Mouse (Mus musculus): Measurements from ENCODE around the gene Hipk2. TPM values are rescaled to one million over a fixed set of nuclear protein-coding genes. Genes with fewer than 3 reads are reported as not detected.

The Hipk2 gene
- polyA plus RNA-seq, 1 experiment from 2014 or later: 25.6 TPM

GRCm38 (mm10) chr6:38755188-38755587 is 120.8 kb downstream of the Hipk2 start:
- Histone ChIP-seq H3K4me3 (replicated peaks) (no peak overlapping the region), H3K4me1 (no peaks in the 10 kb centered on the region), H3K27me3 (replicated peaks) (no peaks in the 10 kb centered on the region), H3K9me3 (no peaks in the 10 kb centered on the region), H3K36me3 (no peaks in the 10 kb centered on the region), H3K4me2 (no peak overlapping the region), H3K27ac (no peak overlapping the region), H3K9ac (no peak overlapping the region)
- ATAC-seq (ENCODE audit: insufficient read depth, low FRiP score, low read depth): no peak
- WGBS: 83% methylated on average over 2 of the region's 2 CpGs

DNA sequence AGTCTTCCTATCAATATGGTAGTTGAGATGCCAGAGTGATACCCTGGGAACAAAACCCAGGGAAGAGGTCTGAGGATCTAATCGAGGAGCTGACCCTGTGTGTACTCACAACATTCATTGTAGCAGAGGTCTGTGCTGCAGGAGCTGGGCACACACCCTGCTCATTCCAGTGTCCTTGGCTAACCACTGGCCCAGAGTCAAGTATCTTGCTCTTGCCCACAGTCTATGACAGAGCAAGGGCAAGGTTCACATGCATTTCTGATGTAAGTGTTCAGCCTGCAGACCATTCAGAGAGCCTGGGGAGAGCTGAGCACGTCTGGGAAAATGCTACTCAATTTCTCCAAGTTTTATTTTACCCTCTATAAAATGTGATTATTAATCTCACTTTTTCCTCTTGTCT is 122.2 kb downstream of the Hipk2 start:
- no peaks in the 10 kb centered on the region for H3K27me3 ChIP-seq (replicated peaks)
- H3K4me2 ChIP-seq: no peak overlapping the region
- H3K27ac ChIP-seq: no peak overlapping the region
- no peak overlapping the region for H3K4me3 ChIP-seq (replicated peaks)
- WGBS: 68% methylated on average over 2 of the region's 2 CpGs
- no peak for ATAC-seq (ENCODE audit: insufficient read depth, low FRiP score, low read depth)
- no peaks in the 10 kb centered on the region for H3K9me3 ChIP-seq
- H3K4me1 ChIP-seq: no peaks in the 10 kb centered on the region
- no peak overlapping the region for H3K9ac ChIP-seq
- H3K36me3 ChIP-seq: no peaks in the 10 kb centered on the region

- ATAC-seq (ENCODE audit: insufficient read depth, low FRiP score, low read depth): no peak
- Histone ChIP-seq H3K9me3 (no peaks in the 10 kb centered on the region), H3K4me2 (no peak overlapping the region), H3K27me3 (replicated peaks) (no peaks in the 10 kb centered on the region), H3K36me3 (no peaks in the 10 kb centered on the region), H3K4me3 (replicated peaks) (no peak overlapping the region), H3K9ac (no peak overlapping the region), H3K4me1 (no peaks in the 10 kb centered on the region), H3K27ac (no peak overlapping the region)
- WGBS: 71% methylated on average over 2 of the region's 2 CpGs
Measured at GRCm38 (mm10) chr6:38753025-38753424, 122.9 kb downstream of the Hipk2 start.

GRCm38 (mm10) chr6:38752495-38752894 is 123.5 kb downstream of the Hipk2 start:
- Histone ChIP-seq H3K36me3 (no peaks in the 10 kb centered on the region), H3K9me3 (no peaks in the 10 kb centered on the region), H3K4me2 (no peak overlapping the region), H3K4me1 (no peaks in the 10 kb centered on the region), H3K9ac (no peak overlapping the region), H3K4me3 (replicated peaks) (no peak overlapping the region), H3K27me3 (replicated peaks) (no peaks in the 10 kb centered on the region), H3K27ac (no peak overlapping the region)
- no peak for ATAC-seq (ENCODE audit: insufficient read depth, low FRiP score, low read depth)
- 84% methylated on average over 6 of the region's 6 CpGs for WGBS

GRCm38 (mm10) chr6:38748037-38748436 is 127.9 kb downstream of the Hipk2 start:
- no peak overlapping the region for H3K4me3 ChIP-seq (replicated peaks)
- no peaks in the 10 kb centered on the region for H3K9me3 ChIP-seq
- no peaks in the 10 kb centered on the region for H3K27me3 ChIP-seq (replicated peaks)
- no peak overlapping the region for H3K9ac ChIP-seq
- H3K4me2 ChIP-seq: no peak overlapping the region
- no peak for ATAC-seq (ENCODE audit: insufficient read depth, low FRiP score, low read depth)
- WGBS: 85% methylated on average over 4 of the region's 4 CpGs
- H3K36me3 ChIP-seq: peaks cover 15% of the 10 kb centered on the region
- H3K4me1 ChIP-seq: no peaks in the 10 kb centered on the region
- H3K27ac ChIP-seq: no peak overlapping the region

- Histone ChIP-seq H3K27ac (no peak overlapping the region), H3K36me3 (peaks cover 32% of the 10 kb centered on the region), H3K4me3 (replicated peaks) (no peak overlapping the region), H3K9ac (no peak overlapping the region), H3K4me1 (no peaks in the 10 kb centered on the region), H3K4me2 (no peak overlapping the region), H3K27me3 (replicated peaks) (no peaks in the 10 kb centered on the region), H3K9me3 (no peaks in the 10 kb centered on the region)
- ATAC-seq (ENCODE audit: insufficient read depth, low FRiP score, low read depth): no peak
- 90% methylated on average over 7 of the region's 7 CpGs for WGBS
Measured at GRCm38 (mm10) chr6:38743351-38743750, 132.6 kb downstream of the Hipk2 start.

DNA sequence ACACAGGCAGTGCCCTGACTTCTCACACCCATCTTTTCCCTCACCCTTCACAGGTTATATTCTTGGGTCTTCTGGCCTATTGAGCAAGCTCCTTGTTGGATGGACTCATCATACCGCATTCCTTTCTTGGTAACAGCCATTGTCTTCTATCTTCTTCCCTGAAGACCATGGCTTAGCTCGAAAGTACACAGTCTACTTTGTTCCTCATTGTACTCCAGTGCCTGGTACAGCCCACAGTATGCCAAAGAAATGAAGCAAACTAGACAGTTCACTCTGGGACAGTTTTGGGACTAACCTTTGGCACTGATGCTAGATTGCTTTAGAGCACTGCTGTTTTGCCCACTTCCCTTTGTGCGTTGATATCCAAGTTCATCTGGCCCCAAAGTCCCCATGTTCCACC is 133.5 kb downstream of the Hipk2 start:
- ATAC-seq (ENCODE audit: insufficient read depth, low FRiP score, low read depth): no peak
- no peak overlapping the region for H3K9ac ChIP-seq
- H3K27me3 ChIP-seq (replicated peaks): no peaks in the 10 kb centered on the region
- WGBS: 92% methylated on average over 3 of the region's 3 CpGs
- H3K4me2 ChIP-seq: no peak overlapping the region
- peaks cover 32% of the 10 kb centered on the region for H3K36me3 ChIP-seq
- no peaks in the 10 kb centered on the region for H3K4me1 ChIP-seq
- H3K27ac ChIP-seq: peak overlapping the region; percentile 16; the same call in 1 of the 2 replicates
- no peak overlapping the region for H3K4me3 ChIP-seq (replicated peaks)
- no peaks in the 10 kb centered on the region for H3K9me3 ChIP-seq

- Histone ChIP-seq H3K27me3 (replicated peaks) (no peaks in the 10 kb centered on the region), H3K27ac (no peak overlapping the region), H3K9me3 (no peaks in the 10 kb centered on the region), H3K9ac (no peak overlapping the region), H3K4me1 (no peaks in the 10 kb centered on the region), H3K36me3 (peaks cover 39% of the 10 kb centered on the region), H3K4me3 (replicated peaks) (no peak overlapping the region), H3K4me2 (no peak overlapping the region)
- ATAC-seq (ENCODE audit: insufficient read depth, low FRiP score, low read depth): no peak
- 94% methylated on average over 3 of the region's 3 CpGs for WGBS
Measured at GRCm38 (mm10) chr6:38741024-38741423, 134.9 kb downstream of the Hipk2 start.

GRCm38 (mm10) chr6:38739266-38739665 is 136.7 kb downstream of the Hipk2 start:
- no peak overlapping the region for H3K9ac ChIP-seq
- no peak overlapping the region for H3K4me3 ChIP-seq (replicated peaks)
- peaks cover 37% of the 10 kb centered on the region for H3K36me3 ChIP-seq
- 56% methylated on average over 3 of the region's 3 CpGs for WGBS
- H3K27ac ChIP-seq: no peak overlapping the region
- H3K4me1 ChIP-seq: no peaks in the 10 kb centered on the region
- no peaks in the 10 kb centered on the region for H3K27me3 ChIP-seq (replicated peaks)
- no peaks in the 10 kb centered on the region for H3K9me3 ChIP-seq
- ATAC-seq (ENCODE audit: insufficient read depth, low FRiP score, low read depth): no peak
- H3K4me2 ChIP-seq: no peak overlapping the region

- no peak overlapping the region for H3K4me2 ChIP-seq
- H3K4me3 ChIP-seq (replicated peaks): no peak overlapping the region
- 43% methylated on average over 2 of the region's 2 CpGs for WGBS
- H3K36me3 ChIP-seq: peaks cover 33% of the 10 kb centered on the region
- H3K4me1 ChIP-seq: no peaks in the 10 kb centered on the region
- H3K9ac ChIP-seq: no peak overlapping the region
- no peaks in the 10 kb centered on the region for H3K9me3 ChIP-seq
- ATAC-seq (ENCODE audit: insufficient read depth, low FRiP score, low read depth): no peak
- no peaks in the 10 kb centered on the region for H3K27me3 ChIP-seq (replicated peaks)
- no peak overlapping the region for H3K27ac ChIP-seq
Measured at GRCm38 (mm10) chr6:38737763-38738162, 138.2 kb downstream of the Hipk2 start.

DNA sequence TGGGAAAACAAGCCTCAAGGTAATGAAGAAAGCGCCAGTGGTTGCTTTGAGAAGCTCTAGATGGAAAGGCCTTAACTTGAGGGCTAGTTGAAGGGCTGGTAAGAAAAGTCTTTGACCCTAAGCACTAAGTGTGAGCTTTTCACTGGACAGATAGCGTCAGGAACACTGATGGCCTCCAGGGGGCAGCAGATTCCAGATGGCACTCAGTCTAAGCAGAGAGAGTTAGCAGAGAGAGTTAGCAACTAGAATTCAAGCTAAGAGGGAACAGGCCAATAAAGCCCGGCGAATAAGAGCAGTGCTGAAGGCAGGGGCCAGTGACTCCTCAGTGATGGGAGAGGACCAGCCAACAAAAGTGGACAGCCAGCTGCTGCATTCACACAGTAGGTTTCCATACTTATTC is 139.7 kb downstream of the Hipk2 start:
- WGBS: 22% methylated on average over 4 of the region's 4 CpGs
- peaks cover 34% of the 10 kb centered on the region for H3K36me3 ChIP-seq
- H3K9me3 ChIP-seq: no peaks in the 10 kb centered on the region

DNA sequence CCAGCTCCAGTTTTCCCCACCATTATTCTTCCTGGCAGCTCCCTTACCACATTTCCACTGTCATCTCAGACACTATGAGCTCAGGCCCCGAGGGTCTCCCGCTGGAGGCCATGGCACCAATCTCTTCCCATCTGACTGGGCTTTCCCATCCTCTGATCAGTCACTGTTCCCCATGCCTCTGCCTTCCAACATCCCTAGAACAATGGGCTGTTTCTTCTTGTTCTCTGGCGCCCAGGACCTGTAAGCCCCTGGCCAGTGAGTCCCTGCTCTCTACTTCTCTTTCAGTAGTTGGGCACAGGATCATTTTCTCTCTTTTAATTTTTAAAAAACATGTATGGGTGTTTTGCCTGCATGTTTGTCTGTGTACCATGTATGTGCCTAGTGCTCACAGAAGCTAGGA is 143.3 kb downstream of the Hipk2 start:
- no peak for ATAC-seq (ENCODE audit: insufficient read depth, low FRiP score, low read depth)
- Histone ChIP-seq H3K36me3 (peaks cover 36% of the 10 kb centered on the region), H3K4me2 (no peak overlapping the region)

More for the DNA sequence above, 139.7 kb downstream of the Hipk2 start:
- Histone ChIP-seq H3K4me3 (replicated peaks) (no peak overlapping the region), H3K9ac (no peak overlapping the region), H3K27me3 (replicated peaks) (no peaks in the 10 kb centered on the region), H3K4me1 (peaks cover 6% of the 10 kb centered on the region; the same call in 1 of the 2 replicates), H3K4me2 (no peak overlapping the region), H3K27ac (no peak overlapping the region)
- peak; percentile 78; the same call in 1 of the 2 replicates for ATAC-seq (ENCODE audit: insufficient read depth, low FRiP score, low read depth)

More for the DNA sequence above, 143.3 kb downstream of the Hipk2 start:
- no peak overlapping the region for H3K9ac ChIP-seq
- no peak overlapping the region for H3K27ac ChIP-seq
- no peaks in the 10 kb centered on the region for H3K27me3 ChIP-seq (replicated peaks)
- no peak overlapping the region for H3K4me3 ChIP-seq (replicated peaks)
- no peaks in the 10 kb centered on the region for H3K9me3 ChIP-seq
- H3K4me1 ChIP-seq: peaks cover 6% of the 10 kb centered on the region; the same call in 1 of the 2 replicates
- WGBS: 71% methylated on average over 3 of the region's 3 CpGs

Data from stomach, embryonic 15.5 days (tissue).